Mouse (Mus musculus) urinary bladder, postnatal 4 days (tissue): ENCODE results near the gene Dnah17.

Source experiments
- DNase-seq, 2 experiments: peaks; one replicate each; pipeline ENCODE4 v3.0.0; 2021 to 2022; ENCODE audit warnings: low spot score in 2 of 2

Dnah17 gene

DNA sequence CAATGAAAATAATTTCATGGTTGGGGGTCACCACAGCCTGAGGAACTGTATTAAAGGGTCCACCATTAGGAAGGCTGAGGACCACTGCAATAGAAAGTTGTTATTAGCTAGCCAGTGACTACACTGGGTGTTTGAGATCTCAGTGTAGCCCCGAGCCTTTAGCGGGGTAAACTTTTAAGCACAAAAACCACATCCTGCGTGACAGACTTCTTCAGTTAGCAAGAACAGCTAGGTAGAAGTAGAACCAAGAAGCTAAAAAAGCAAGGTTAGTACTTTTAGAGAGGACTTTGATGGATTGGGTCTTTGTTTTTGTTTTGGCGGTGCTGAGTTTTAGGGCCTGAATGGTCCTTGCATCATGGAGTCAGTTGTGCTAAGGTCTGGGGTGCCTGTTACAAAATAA is 13.3 kb upstream of the Dnah17 start:
- no peak for DNase-seq

DNA sequence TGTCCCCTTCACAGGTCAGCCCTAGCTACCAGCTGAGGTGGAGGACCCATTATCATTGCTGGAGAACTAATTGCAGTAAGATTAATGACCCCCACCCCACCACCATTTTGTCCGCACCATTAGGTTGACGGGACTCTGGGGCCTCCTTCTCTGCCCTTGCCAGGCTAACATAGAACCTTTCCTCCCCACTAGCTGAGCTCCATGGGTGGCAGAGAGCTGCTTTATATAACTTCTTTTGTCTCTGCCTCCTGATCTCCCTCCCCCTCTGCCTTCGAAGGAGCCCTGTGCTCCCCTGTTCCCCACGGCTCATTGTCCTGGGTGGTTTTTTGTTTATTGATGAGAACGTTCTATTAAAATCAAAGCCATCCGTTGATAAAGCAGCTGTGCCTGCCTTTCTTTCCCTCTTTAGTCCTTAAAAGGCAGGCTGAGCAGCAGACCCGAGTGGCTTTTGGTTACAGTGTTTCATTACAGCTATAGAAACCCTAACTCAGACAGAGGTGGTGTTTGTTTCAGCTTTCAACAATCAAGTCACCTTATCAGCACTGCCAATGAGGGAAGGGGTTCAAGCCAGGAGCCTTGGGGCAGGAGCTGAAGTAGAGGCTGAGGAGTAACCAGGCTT is 12.2 kb upstream of the Dnah17 start:
- no peak for DNase-seq

DNA sequence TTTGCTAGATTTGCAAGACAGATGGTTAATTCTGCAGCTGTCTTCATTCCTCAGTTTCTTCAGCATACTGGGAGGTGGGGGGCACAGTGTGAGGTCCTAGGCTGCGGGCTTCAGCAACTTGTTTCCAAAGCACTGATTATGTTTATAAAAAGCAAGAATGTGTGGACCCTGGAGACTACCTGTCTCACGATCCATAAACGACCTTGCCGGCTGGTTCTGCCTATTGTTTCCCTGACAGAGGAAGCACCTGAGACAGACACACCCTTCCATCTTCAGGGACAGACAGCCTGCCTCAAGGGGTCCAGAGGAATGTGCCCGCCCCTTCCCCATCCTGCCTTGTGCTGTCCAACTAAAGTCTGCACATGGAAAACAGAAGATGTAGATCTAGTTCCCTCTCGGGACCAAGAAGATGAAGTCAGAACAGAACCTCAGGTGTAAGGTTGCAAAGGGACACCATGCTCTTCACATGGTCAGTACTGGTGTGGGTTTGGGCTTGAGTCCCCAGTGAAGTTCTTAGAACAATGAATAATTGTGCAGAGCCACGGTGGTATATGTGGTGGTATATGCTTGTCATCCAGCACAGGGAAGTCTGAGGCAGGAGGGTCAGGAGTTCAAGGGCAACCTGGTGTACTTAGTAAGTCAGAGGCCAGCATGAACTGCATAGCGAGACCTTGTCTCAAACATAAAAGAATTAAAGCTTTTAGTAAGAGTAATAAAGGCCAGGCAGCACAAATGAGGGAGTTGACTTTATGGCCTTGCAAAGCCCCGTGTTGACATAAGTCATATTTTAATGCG is 10.5 kb upstream of the Dnah17 start:
- no peak for DNase-seq

DNA sequence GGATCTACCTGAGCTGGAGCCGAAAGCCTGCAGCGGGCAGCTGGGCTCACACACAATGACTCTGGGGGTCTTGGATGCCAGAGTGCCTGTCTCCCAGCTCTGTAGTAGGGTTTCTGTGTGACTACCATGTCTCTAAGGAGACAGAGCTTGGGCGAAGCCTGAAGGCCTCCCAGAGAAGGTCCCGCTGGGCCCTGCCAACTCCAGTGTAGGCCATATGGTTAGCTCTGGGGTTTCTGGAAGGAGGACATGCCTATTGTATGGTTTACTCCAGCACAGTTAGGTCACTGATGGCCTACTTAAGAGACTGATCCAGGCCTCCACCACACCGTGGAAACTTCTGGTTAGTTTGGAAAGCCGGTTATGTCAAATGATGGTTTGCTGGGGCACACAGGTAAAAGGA is 7.9 kb upstream of the Dnah17 start:
- no peak for DNase-seq

DNA sequence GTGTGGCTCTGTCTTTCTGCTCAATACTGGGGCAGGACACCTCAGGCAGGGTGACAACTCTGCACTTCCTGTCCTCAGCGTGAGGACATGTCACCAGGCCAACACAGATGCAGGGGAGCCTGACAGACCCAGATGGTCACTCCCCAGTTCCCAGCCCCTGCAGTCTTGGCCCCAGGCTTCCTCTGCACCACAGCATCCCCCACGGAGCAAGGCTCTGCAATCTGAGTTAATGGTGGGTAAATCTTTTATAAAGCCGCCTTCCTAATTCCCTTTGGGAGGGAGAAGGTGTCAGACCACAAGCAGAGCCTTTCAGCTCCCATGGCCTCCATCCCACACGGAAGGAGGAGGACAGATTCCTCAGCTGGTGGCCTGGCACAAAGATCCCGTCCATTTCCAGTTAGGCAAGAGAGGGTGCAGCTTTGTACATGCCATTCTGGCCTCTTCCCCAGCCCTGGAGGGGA is 5.8 kb upstream of the Dnah17 start:
- no peak for DNase-seq

DNA sequence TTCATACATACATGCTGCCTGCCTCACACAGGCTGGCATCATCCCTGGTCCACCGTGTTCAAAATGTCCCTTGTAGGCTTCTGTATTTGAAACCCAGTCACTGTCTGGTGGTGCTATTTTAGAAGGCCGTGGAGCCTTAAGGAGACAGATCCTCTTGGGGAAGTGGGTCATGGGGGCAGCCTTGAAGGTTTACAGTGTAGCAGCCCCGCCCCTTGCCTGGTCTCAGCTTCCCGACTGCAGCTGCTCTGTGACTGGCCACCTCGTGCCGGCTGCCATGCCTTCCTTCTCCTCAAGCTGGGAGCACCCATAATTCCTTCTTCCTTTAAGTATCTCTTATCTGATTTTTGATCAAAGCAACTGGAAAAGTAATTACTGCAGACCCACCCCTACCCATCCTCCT is 4.8 kb upstream of the Dnah17 start:
- no peak for DNase-seq

DNA sequence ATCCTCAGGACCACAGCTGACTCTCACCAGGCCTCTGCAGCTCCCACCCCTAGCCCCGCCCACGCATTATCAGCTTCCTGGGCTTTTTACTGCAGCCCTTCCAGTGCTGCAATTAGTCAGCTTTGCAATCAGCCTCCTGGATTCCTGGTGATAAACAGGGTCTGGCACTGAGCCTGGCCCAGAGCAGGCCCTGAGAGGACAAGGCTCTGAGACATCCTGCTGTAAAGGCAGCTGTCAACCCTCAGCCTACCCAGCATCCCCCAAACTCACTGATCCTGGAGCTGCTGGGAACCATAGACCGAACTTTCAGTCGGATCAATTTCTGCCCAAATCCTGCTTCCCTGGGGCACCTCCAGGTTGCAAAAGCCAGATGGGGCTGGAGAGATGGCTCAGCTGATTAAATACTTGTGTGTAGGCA is 3.3 kb upstream of the Dnah17 start:
- DNase-seq, result no peak

DNA sequence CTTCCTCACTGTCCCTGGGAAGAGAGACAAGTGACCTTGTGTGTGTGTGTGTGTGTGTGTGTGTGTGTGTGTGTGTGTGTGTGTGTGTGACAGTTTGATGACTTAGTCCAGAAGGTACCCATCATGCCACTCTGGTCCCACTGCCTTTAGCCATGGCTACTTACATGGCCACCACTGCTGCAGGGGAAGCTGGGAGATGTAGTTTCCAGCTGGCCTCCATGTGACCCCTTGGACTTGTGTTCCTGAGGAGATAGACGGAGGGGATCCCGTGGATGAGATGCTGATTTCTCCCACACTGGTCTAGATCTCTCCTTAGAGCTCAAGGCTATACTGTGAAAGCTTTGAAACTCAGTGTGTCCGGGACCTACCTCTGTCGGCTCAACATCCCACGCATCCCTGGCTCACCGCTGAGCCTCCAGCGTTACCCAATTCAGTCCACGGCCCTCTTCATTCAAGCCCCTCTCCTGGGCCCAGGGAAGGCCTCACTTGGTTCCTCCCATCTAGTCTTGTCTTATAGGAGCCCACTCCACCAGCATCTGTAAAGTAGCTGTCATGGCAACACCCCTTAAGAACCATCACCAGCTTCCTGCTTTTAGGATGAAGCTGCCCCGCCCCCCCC is 2.8 kb upstream of the Dnah17 start:
- DNase-seq, result no peak

DNA sequence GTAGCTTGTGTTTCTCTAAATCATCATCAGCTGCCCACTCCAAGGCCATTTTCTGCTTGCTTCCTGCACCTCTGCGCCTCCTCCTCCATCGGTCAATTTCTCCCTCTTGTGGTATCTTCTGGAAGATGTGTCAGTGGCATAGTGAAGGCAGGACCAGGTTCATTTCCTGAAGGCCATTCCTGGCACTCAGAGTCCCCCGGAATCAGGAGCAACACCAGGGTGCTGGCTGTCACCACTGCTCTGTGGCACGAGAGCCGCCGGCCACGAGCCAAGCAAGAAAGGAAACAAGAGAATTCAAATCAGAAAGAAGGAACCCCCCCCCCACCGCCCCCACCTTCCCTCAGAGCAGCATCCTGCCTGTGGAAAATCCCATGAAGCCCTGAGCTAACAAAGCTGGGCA is 1.7 kb upstream of the Dnah17 start:
- no peak for DNase-seq

DNA sequence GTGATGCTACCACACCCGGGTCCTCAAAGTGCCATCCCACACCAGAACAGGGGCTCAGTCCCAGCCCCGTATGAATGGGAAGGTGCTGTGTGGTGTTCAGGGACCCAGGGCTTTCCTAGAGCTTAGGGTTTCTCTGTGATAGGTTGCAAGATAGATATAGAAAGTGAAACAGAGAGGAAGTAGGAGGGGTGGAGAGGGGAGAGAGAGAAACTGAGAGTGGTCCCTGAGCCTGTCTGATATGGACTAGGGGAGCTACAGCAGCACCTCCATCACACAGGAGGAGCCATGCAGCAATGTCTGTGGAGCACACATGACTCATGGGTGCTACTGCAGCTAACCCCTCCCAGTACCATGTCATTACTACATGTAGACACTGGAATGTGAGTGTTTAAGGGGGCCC is 622 bp downstream of the Dnah17 start:
- no peak for DNase-seq

DNA sequence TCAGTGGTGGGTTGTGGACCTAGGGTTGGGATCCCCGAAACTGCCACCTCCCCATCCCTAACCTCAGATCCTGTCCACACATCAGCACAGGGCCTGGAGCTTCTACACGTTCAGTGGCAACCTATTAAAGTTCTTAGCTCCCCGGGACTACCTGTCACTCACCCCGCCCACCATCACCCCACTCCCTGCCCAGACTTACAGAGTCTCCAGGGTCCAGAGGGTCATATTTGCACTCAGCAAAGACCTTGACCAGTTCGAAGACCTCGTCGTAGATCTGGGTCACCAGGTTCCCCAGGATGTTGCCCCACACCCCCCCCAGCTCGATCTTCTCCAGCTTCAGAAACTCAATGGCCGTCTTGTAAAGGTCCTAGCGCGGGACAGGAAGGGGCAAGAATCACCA is 8.8 kb downstream of the Dnah17 start:
- DNase-seq, result no peak

DNA sequence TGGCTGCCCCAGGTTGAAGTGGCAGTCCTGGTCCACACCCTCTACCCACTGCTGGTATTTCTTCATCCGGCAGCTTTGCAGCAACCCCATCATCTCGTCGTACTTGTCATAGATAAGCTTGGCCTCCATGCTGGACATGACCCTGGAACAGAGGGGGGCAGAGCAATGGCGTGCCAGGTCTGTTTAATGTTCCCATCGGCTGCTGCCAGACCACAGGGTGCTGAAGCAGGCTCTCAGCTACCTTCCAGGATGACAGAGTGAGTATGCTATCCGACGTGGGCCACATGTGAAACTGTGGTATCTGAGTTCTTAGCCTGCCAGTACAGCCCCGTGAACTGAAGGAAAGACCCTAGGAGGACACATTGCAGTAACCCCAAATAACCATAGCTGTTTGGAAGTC is 11.7 kb downstream of the Dnah17 start:
- DNase-seq, result no peak

DNA sequence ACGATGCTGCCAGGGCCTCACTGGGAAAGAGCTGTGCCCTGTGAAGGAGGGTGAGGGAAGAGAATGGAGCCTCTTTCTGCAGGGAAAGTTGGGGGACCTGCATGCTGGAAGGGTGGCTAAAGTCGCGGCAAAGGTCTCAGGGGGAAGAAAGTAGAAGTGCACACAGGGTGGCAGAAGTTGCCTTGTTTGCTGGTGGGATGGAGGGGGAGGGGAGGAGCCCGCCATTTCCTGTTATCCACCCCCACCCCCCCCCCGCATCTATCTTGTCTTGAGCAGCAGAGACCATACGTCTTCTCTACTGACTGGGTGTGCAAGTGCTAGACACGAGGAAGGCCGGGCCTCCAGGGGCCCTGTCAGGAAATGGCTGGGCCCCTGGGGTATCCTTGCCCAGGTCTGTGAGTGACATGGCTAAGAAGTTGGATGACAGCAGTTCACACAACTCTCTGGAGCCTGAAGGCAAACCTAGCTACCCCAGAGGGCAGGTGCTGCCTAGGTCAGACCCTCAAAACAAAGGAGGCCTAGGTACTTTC is 15.8 kb downstream of the Dnah17 start:
- no peak for DNase-seq

DNA sequence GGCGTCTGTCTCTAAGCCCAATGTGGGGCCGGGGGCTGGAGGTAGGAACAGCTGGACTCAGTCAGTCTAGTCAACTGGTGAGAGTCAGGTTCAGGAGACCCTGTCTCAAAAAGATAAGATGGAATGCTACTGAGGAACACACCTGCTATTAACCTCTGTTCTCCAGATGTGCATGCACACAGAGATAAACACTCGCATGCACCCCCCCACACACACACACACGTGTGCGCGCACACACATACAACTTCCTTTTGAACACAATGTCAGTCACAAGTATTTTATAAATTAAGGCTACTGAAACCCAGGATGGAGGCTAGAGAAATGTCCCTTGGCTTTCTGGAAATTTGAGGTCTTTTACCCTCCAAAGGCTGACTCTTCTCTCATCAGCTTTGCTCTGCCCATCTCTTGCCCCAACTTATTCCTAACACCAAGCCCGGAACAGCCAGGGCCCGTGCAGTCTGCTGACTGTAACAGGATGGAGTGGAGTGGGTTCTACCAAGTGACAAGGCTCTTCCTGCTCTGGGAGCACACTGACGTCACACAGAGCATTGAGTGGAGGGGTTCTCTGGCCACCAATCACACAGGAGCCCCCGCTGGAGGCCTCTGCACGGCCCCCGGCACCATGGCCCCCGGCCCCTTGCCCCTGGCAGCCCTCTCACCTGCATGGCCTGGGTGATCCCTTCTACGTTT is 16.8 kb downstream of the Dnah17 start:
- DNase-seq, result no peak

DNA sequence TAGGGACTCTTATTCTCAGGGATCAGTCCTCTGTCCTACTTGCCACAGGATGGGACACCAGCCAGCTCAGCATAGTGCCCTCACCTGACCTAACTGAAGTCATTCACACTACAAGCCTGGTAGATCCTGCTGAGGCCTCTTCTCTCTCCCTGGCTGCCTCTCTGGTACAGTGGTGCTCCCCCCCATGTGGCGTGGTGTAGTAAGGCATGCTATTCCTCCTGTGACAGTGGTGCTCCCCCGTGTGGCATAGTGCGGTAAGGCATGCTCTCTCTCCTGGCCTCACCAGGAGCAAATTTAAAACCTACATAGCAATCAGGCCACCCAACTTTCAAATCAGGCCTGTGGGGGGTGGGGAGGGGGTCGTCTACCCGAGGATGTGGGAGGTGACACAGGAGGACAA is 26.4 kb downstream of the Dnah17 start:
- DNase-seq, result peak; percentile 66 to 88

DNA sequence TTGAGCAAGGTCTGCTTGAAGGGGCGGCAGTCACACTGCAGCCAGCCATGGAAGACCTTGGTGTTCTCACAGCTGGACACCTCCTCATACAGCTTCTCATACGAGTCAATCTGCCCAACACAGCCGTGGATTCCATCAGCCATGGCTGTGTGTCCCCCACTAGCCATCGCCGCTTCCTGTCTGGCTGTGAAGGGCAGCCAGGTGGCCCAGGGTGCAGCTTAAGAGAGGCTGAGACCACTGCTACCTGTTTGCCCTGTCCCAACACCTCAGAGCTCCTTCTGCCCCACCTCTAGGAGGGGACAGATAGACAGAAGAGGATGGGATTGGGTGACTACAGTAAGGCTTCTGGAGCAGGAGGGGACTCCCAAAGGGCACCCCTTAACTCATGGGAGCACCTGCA is 27.1 kb downstream of the Dnah17 start:
- DNase-seq, result no peak

DNA sequence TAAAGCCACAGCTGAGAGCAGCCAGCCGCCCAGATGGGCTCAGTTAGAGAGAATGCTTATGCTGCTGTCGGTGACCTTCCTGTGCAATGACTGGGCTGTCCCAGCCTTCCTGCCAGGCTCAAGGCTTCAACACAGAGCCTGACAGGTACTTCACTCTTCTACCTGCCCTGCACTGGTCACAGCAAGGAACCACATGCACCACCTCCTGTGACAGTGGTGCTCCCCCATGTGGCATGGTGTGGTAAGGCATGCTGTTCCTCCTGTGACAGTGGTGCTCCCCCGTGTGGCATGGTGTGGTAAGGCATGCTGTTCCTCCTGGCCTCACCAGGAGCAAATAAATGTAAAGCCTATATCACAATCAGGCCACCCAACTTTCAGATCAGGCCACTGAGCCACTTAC is 27.6 kb downstream of the Dnah17 start:
- peak; percentile 73 to 88 for DNase-seq

DNA sequence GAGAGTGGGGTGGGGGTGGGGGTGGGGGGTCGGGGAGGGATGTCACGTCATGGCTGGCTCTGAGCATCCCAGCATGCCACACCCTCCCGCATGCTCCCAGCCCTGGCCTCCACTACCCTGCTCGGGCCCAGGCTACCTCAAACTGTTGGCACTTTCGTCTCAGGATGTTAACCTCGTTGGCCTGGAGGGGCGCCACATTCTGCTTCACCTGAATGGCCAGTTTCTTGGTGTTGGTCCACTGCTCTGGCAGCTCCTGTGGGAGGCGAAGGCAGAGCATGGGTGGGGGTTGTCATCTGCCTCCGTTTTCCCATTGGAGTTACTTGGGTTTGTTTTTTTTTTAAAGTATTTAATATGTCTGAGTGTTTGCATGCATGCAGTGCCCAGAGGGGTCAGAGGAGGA is 29.3 kb downstream of the Dnah17 start:
- DNase-seq, result no peak

DNA sequence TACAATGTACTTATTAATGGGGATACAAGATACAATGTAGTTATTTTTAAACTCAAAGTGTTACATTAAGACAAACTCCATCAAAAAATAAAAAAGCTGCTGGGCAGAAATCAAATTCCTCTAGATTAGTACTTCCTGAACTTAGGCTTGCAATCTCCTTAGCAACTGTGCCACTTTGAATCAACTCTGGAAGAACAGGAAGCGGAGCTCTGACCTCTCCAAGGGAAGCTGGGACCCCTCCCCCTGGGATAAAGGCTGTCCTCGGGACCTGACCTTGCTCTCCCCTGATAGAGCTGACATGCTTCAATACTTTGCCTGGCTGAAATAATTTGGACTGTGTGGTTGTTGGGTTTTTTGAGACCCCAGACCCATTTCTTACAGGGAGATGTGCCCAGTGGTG is 33.7 kb downstream of the Dnah17 start:
- DNase-seq, result no peak

DNA sequence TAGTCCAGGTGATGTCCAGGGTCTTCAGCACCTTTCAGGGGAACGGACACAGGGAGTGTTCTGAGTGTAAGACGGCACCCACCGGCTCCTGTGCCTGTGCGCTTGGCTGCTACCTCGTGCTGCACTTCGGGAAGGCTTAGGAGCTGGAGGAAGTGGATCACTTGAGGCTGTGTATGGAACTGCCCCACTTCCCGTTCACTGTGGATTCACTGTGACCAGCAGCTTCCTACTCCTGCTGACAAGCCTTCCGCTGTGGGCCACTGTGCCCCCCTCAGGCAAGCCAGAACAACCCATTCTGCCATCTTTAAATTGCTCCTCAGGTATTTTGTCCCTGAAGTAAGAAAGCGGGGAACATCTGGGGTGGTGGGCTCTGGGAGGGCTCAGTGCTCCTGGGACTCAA is 35.4 kb downstream of the Dnah17 start:
- no peak for DNase-seq

DNA sequence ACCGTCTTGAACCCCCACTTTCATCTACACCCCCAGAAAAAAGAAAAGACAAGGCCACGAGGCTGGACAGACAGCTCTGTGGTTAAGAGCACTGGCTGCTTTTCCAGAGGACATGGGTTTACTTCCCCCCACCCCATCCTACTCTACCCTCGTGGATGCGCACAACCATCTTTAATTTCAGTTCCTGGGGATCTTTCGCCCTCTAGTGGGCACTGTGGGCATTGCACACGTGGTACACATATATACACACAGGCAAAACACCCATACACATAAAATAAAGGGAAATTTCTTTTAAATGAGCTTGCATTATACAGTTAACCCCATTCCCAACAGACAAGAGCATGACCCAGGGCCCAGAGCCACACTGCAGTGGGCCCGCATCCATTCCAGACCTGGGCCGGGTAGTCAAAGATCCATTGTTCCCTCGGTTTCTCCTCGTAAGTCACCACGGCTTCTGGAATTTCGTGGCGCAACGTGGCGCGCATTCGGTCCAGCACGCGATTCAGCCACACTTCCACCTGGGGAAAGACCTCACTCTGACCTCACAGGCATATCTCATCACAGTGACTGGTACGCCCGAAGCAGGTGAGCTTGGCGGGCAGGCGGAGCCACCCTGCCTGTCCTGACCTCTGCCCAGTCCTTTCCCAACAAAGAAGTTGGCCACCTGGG is 39.3 kb downstream of the Dnah17 start:
- DNase-seq, result no peak

DNA sequence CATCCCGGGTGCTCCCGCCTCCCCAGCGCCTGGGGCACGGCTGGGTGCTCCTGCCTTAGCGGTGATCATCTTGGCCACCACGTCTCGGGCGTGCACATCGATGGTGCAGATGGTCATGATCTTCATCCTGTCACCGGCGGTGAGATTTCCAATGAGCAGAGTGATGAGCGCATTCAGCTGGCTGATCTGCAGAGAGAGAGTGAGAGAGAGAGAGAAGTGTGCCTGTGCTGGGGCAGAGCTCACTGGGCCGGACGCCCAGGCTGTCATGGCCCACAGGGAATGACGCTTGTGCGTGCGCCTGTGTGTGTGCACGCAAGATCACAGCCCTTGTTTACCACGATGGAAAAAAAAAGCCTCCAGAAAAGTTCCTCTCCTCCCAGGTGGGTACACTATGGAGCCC is 41.5 kb downstream of the Dnah17 start:
- DNase-seq, result no peak
